Mouse (Mus musculus): ENCODE results near the gene Numbl. TPM values are rescaled to one million over a fixed set of nuclear protein-coding genes. Genes with fewer than 3 reads are reported as not detected.

Gene Numbl
- total RNA-seq, 2 experiments from 2014 or later: 3.8 to 4.2 TPM

DNA sequence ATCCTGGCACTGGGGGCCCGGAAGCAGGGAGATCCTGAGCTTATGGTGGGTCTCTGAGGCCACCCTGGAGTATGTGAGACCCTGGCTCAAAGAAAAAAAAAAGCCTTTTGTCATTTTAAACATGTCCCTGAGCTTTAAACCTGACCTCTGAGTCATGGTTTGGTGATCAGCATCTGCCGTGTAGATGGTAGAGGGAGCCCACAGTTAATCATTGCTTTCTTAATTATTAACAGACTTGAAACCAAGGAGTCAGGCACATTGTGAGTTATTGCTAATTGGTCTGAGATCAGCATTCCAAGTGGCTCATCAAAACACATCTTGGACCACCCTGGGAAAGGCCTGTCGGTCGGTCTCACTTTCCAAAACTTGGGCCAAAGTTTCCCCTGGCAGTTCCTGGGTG lies 24.0 kb downstream of the Numbl start:
- DNase-seq: no peak
- no peak overlapping the region for H3K4me3 ChIP-seq
- intact Hi-C loops (cut with DNase I): no loop called here
- TF ChIP-seq CTCF (IDR thresholded peaks at IDR 0.05): no peak
- no peak overlapping the region for H3K27ac ChIP-seq

DNA sequence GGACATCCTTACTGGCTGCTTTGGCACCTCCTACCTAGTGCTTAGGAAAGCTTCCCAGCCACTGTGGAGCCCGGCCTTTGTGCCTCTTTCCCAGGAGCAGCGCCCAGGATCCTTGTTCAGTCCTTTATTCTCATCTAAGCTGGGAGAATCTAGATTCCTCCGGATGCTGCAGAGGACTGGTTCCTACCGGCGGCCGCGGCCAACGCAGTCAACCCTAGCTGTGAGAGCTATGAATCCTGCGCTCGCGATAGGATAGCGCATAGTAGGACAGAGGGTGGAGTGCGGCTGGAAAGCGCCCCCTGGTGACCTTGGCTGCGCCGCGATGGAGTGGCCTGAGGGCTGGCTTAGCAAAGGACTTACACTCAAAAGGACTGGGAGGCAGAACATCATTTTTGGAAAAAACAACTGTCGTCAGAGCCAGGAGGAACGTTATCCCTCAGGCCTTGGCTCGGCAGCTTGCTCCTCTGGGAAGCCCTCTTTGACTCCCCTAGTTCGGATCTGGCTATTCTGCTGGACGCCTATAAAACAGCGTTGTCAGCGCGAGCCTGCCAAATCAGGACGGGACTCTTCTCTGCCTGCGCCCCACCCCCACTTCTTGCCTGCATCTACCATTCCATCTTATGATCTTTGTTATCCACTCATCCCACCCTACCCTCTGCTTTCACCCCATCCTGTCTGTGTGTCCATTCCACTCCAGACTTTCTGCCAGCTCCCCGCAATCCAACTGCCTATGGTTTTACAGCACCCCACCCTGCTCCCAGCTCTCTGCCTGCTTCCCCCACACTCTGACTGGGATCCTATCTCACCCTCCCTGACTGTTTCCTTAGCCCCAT lies 26.8 kb downstream of the Numbl start:
- TF ChIP-seq CTCF (IDR thresholded peaks at IDR 0.05): peak; percentile 65
- intact Hi-C loops (cut with DNase I): loop anchor here (2.0 kb wide), 1 partner anchor 152 kb away; no protein-coding TSS in a partner anchor
- peak overlapping the region; percentile 70 for H3K27ac ChIP-seq
- DNase-seq: peak; percentile 84
- peak overlapping the region; percentile 17 for H3K4me3 ChIP-seq

DNA sequence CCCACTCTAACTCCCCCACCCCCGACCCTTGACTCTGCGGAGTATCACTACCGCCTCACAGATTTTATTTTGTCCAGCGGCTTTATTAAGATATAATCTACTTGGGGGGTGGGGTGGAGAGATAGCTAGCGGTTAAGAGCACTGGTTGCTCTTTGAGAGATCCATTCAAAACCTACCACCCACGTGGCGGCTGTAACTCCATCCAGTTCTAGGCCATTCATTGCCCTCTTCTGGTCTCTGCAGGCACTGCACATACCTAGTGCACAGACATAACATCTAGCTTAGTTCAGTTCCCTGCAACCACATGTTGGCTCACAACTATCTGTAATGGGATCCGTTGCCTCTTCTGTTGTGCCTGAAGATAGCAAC lies 27.4 kb downstream of the Numbl start:
- DNase-seq: peak; percentile 71
- Histone ChIP-seq H3K4me3 (no peak overlapping the region), H3K27ac (peak overlapping the region; percentile 60; the same call in 1 of the 2 replicates)
- TF ChIP-seq CTCF (IDR thresholded peaks at IDR 0.05): peak; percentile 72
- intact Hi-C loops (cut with DNase I): loop anchor here (2.0 kb wide), 1 partner anchor 153 kb away; no protein-coding TSS in a partner anchor

DNA sequence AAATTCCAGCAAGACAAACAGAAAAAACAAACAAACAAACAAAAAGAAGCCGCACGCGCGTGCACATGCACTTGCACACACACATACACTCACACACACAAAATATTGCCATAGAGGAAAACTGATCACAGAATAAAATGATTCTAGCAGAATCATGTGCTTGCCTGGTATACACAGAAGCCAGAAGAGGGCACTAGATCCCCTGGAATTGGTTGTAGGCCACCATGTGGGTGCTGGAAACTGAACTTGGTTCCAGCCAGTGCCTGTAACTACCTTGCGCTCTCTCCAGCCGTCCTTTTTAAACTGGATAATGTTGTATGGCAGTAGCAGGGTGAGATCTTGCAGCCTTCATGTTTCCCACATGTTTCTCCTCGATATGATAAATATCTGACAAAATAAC lies 30.5 kb downstream of the Numbl start:
- TF ChIP-seq CTCF (IDR thresholded peaks at IDR 0.05): no peak
- no peak for DNase-seq
- no peak overlapping the region for H3K4me3 ChIP-seq
- H3K27ac ChIP-seq: no peak overlapping the region
- intact Hi-C loops (cut with DNase I): no loop called here

DNA sequence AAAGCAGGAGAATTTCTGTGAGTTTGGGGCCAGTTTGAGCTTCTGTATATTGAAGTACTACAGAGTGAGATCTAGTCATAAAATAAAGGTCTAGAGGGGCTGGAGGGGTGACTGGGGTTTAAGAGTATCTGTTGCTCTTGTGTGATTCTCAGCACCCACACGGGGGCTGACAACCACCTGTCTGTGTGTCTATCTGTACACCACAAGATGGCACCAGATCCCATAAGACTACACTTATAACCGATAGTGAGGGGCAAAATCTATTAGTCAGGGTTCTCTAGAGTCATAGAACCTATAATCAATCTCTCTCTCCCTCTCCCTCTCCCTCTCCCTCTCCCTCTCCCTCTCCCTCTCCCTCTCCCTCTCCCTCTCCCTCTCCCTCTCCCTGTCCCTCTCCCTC lies 32.3 kb downstream of the Numbl start:
- no peak for DNase-seq
- H3K27ac ChIP-seq: 0 out of 2 replicates have a peak overlapping the region, but pooled peaks have one; percentile 12
- intact Hi-C loops (cut with DNase I): no loop called here
- peak; percentile 33 for TF ChIP-seq CTCF (IDR thresholded peaks at IDR 0.05)
- H3K4me3 ChIP-seq: no peak overlapping the region

DNA sequence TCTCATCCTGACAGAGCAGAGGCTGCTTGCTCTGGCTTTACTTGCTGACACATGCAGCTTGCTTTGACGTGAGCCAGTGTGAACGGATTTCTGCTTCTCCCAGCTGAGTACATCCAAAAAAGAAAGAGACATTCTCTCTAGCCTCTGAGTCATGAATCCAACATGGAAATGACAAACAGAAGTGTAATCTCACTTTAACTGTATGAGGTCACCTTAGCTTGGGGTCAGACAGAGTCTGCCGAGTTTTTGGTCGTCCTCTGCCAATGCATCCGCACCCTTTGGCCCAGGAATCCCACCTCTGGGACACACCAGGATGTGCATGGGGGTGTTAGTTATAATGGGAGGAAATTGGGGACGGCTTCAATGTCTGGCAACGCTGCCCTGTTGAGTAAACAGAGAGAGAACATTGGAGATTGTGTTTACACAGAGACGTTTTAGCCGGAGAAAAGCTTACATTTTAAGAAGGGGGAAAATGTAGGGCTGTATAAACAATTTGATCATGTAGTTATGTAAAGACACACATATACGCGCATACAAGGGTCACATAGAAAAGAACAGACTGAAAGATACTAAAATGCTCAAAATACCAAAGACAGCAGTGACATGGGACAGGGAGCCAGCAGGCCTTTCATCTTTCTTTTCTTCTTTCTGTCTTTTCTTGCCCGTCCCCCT lies 33.7 kb downstream of the Numbl start:
- peak overlapping the region; percentile 28 for H3K4me3 ChIP-seq
- no peak for TF ChIP-seq CTCF (IDR thresholded peaks at IDR 0.05)
- peak; percentile 83 for DNase-seq
- peak overlapping the region; percentile 82 for H3K27ac ChIP-seq
- intact Hi-C loops (cut with DNase I): no loop called here

DNA sequence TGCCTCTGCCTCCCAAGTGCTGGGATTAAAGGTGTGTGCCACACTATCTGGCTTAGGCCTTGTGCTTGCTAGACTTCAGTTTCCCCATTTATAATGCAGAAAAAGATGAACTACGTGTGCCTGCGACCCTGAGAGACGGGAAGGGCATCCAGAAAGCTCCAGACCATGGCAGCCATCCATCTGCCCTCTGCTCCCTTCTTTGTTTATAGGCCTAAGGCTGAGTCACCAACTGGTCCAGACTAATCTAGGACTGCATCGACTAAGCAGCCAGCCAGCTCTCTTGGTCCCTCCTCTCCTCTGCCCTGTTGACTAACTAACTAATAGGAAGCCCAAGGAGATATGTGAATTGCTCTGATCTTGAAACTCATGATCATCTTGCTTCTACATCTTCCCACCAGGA lies 37.7 kb downstream of the Numbl start:
- TF ChIP-seq CTCF (IDR thresholded peaks at IDR 0.05): no peak
- peak; percentile 36 for DNase-seq
- peak overlapping the region; percentile 8; the same call in 1 of the 2 replicates for H3K27ac ChIP-seq
- intact Hi-C loops (cut with DNase I): no loop called here
- no peak overlapping the region for H3K4me3 ChIP-seq

DNA sequence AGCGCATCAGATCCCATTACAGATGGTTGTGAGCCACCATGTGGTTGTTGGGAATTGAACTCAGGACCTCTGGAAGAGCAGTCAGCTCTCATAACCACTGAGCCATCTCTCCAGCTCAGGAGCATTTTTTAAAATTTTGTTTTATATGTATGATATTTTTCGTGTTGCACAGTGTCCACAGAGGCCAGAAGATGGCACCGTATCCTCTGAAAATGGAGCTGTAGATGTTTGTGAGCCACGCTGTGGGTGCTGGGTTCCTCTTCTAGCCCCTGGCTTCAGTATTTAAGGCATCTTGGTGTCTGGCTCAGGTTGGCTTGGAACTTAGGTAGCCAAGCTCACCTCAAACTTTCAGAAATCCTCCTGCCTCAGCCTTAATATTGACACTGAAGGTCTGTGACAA lies 38.3 kb downstream of the Numbl start:
- no peak for DNase-seq
- Histone ChIP-seq H3K4me3 (no peak overlapping the region), H3K27ac (peak overlapping the region; percentile 20; the same call in 1 of the 2 replicates)
- intact Hi-C loops (cut with DNase I): no loop called here
- TF ChIP-seq CTCF (IDR thresholded peaks at IDR 0.05): no peak; the same call in 1 of the 2 replicates

DNA sequence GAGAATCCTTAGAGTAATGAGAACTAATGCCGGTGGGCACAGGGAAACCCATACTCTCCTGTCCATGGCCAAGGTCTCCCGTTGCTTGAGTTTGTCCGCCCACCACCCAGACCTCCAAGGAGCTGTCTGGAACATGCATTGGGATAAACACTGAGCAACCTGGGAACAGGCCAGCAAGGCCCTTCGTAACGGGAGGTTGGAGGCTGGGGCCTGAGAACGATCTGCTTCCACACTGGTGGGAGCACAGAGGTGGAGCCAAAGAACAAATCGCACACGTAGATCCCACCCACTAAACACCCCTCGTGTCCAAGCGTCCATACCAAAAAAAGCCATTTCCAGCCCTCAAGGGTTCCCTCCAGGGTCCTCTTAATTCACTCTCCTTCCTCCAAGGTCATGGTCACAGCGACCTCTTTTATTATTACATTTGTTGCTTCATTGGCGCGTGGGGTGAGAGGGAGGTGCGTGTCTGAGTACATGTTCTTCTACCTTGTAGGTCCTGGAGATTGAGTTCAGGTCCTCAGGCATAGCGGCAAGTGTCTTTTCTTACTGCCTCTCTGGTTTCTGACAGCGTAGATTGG lies 39.9 kb downstream of the Numbl start:
- intact Hi-C loops (cut with DNase I): no loop called here
- DNase-seq: no peak
- Histone ChIP-seq H3K27ac (peak overlapping the region; percentile 40; the same call in 1 of the 2 replicates), H3K4me3 (no peak overlapping the region)
- TF ChIP-seq CTCF (IDR thresholded peaks at IDR 0.05): no peak

DNA sequence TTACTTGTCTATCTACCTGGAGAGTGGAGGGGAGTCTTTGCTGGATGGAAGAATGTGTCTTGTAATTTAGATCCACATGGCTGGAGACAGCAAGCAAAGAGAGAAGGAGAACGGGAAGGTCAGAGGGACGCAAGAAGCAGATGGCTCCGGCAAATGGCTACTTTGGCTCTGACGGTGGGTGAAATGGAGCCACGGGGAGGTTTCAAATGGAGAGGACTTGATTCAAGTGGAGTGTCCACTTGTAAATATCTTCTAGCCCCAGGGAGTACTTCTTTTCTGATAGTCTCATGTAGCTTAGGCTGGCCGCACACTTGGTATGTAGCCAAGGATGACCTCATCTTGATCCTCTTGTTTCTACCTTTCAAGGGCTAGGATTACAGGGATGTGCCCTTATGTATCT lies 40.6 kb downstream of the Numbl start:
- no peak for DNase-seq
- no peak for TF ChIP-seq CTCF (IDR thresholded peaks at IDR 0.05)
- intact Hi-C loops (cut with DNase I): no loop called here
- H3K27ac ChIP-seq: no peak overlapping the region
- no peak overlapping the region for H3K4me3 ChIP-seq

DNA sequence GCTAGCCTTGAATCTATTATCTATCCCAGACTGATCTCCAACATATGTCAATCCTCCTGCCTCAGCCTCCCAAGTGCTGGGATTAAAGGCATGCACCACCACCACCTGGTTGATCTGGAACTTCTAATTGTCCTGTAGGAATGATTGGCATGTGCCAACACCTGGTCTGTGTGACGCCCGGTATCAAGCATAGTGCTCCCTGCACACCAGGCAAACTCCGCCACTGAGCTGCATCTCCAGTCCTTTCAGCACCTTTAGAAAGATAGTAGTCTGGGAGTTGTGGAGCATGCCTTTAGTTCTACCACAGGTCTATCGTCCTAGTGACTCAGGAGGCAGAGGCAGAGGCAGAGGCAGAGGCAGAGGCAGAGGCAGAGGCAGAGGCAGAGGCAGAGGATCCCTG lies 42.1 kb downstream of the Numbl start:
- Histone ChIP-seq H3K4me3 (no peak overlapping the region), H3K27ac (no peak overlapping the region)
- no peak for DNase-seq
- intact Hi-C loops (cut with DNase I): no loop called here
- TF ChIP-seq CTCF (IDR thresholded peaks at IDR 0.05): no peak

DNA sequence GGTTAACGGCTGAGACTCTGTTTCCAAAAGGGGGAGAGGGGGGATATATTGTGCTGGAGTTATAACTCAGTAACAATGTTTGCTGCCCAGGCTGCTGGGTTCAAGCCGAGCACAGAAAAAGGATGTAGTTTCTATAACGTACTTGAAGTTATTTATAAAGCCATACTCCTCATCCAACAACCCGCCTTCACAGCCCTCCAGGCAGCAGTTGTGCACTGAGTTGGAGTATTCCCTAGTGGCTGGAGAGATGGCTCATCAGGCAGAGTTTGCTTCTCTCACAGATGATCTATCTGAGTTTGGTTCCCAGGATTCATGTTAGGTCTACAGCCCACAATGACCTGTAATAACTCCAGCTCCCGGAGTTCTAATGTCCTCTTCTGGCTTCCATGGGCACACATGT lies 42.6 kb downstream of the Numbl start:
- H3K4me3 ChIP-seq: no peak overlapping the region
- TF ChIP-seq CTCF (IDR thresholded peaks at IDR 0.05): no peak
- no peak overlapping the region for H3K27ac ChIP-seq
- DNase-seq: no peak
- intact Hi-C loops (cut with DNase I): no loop called here

DNA sequence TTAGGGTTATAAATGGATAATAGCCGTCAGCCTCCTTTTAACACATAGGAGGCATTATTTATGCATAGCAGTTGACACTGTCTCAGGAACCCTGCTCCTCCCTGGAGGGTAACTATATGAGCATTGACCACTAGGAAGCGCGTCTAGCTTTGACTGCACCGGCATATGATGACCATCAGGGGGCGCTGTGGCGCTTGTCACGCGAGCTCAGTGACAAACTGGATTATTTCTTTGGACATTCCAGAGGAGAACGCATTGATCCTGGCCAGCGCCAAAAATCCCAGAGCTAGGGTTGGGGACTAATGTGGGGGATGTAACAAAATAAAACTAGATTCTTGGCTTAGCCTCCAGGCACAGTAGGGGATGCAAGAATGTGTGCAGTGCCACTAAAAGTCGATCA lies 43.9 kb downstream of the Numbl start:
- Histone ChIP-seq H3K27ac (no peak overlapping the region), H3K4me3 (no peak overlapping the region)
- intact Hi-C loops (cut with DNase I): loop anchor here (1.0 kb wide), 2 partner anchors 27 to 82 kb away; no protein-coding TSS in a partner anchor
- no peak; the same call in 1 of the 2 replicates for TF ChIP-seq CTCF (IDR thresholded peaks at IDR 0.05)
- DNase-seq: peak; percentile 79
